Mouse (Mus musculus): ENCODE results near the gene Alox12e. TPM values are rescaled to one million over a fixed set of nuclear protein-coding genes. Genes with fewer than 3 reads are reported as not detected.

Alox12e gene
- polyA plus RNA-seq, 1 experiment from 2014 or later = not detected

GRCm38 (mm10) chr11:70297836-70298454 lies 24.5 kb downstream of the Alox12e start:
- H3K4me1 ChIP-seq (ENCODE audit: control insufficient read depth, insufficient read depth, low read length) = no peaks in the 10 kb centered on the region
- ATAC-seq = no peak
- H3K9ac ChIP-seq (ENCODE audit: low read depth, low read length) = no peak overlapping the region
- no peaks in the 10 kb centered on the region for H3K36me3 ChIP-seq (ENCODE audit: control insufficient read depth, insufficient read depth, low read length)
- no peak overlapping the region for H3K4me2 ChIP-seq (ENCODE audit: low read length)
- no peaks in the 10 kb centered on the region; the same call in 1 of the 2 replicates for H3K9me3 ChIP-seq (replicated peaks; ENCODE audit: control insufficient read depth, low read length, poor library complexity, severe bottlenecking)
- no peak overlapping the region for H3K27ac ChIP-seq (ENCODE audit: low read length)
- 70% methylated on average over 12 of the region's 12 CpGs for WGBS
- H3K4me3 ChIP-seq (ENCODE audit: low read depth, low read length) = no peak overlapping the region
- H3K27me3 ChIP-seq (ENCODE audit: control insufficient read depth, insufficient read depth, low read depth, low read length) = no peaks in the 10 kb centered on the region

DNA sequence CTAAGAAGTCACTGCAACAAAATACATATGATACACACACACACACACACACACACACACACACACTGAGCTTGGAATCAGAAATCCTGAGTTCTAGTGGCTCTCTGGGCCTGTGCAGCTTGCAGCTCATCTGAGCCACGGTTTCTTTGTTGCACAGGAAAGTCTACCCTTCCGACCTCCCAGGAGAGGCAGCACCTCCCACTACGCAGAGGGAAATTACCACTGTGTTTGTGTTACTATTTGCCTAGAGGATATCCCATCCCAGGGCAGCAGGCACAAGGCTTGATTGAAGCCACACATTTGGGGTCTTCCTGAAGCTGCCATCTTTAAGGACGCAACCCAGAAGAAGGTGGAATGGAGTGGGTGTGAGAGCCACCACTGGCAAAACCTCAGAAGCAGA lies 25.0 kb downstream of the Alox12e start:
- Histone ChIP-seq H3K9ac (ENCODE audit: low read depth, low read length) (no peak overlapping the region), H3K27ac (ENCODE audit: low read length) (no peak overlapping the region), H3K9me3 (replicated peaks; ENCODE audit: control insufficient read depth, low read length, poor library complexity, severe bottlenecking) (no peaks in the 10 kb centered on the region; the same call in 1 of the 2 replicates), H3K27me3 (ENCODE audit: control insufficient read depth, insufficient read depth, low read depth, low read length) (no peaks in the 10 kb centered on the region), H3K4me3 (ENCODE audit: low read depth, low read length) (no peak overlapping the region), H3K4me2 (ENCODE audit: low read length) (no peak overlapping the region), H3K36me3 (ENCODE audit: control insufficient read depth, insufficient read depth, low read length) (no peaks in the 10 kb centered on the region), H3K4me1 (ENCODE audit: control insufficient read depth, insufficient read depth, low read length) (no peaks in the 10 kb centered on the region)
- 69% methylated on average over 4 of the region's 4 CpGs for WGBS
- ATAC-seq = no peak

GRCm38 (mm10) chr11:70293881-70294280 lies 28.5 kb downstream of the Alox12e start:
- Histone ChIP-seq H3K27ac (ENCODE audit: low read length) (no peak overlapping the region), H3K4me3 (ENCODE audit: low read depth, low read length) (no peak overlapping the region), H3K9me3 (replicated peaks; ENCODE audit: control insufficient read depth, low read length, poor library complexity, severe bottlenecking) (no peaks in the 10 kb centered on the region), H3K9ac (ENCODE audit: low read depth, low read length) (no peak overlapping the region), H3K36me3 (ENCODE audit: control insufficient read depth, insufficient read depth, low read length) (no peaks in the 10 kb centered on the region), H3K27me3 (ENCODE audit: control insufficient read depth, insufficient read depth, low read depth, low read length) (no peaks in the 10 kb centered on the region), H3K4me2 (ENCODE audit: low read length) (no peak overlapping the region), H3K4me1 (ENCODE audit: control insufficient read depth, insufficient read depth, low read length) (no peaks in the 10 kb centered on the region)
- WGBS = 93% methylated on average over 6 of the region's 6 CpGs
- ATAC-seq = no peak

DNA sequence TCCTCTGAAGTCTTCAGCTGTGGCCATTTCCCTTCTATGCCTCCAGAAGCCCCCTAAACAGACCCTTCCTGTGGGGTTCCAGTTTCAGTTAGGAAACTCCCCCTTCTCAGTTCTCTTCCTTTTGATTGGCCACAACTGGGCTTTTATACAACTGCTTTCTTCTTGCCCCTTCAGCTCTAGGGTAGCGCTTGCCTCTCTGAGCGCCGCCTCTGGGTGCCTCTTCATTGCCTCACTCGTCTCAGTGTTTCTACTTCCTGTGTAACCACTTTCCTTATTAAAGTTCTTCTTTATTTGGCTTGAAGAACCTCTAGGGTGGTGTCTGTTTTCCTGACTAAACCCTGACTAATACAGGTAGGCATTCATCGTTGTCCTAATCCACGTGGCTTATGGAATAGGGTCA lies 31.2 kb downstream of the Alox12e start:
- no peak overlapping the region for H3K9ac ChIP-seq (ENCODE audit: low read depth, low read length)
- H3K4me3 ChIP-seq (ENCODE audit: low read depth, low read length) = no peak overlapping the region
- ATAC-seq = no peak
- H3K4me1 ChIP-seq (ENCODE audit: control insufficient read depth, insufficient read depth, low read length) = no peaks in the 10 kb centered on the region
- no peaks in the 10 kb centered on the region for H3K36me3 ChIP-seq (ENCODE audit: control insufficient read depth, insufficient read depth, low read length)
- WGBS = 84% methylated on average over 6 of the region's 6 CpGs
- no peak overlapping the region for H3K4me2 ChIP-seq (ENCODE audit: low read length)
- H3K27ac ChIP-seq (ENCODE audit: low read length) = no peak overlapping the region
- H3K9me3 ChIP-seq (replicated peaks; ENCODE audit: control insufficient read depth, low read length, poor library complexity, severe bottlenecking) = no peaks in the 10 kb centered on the region
- no peaks in the 10 kb centered on the region for H3K27me3 ChIP-seq (ENCODE audit: control insufficient read depth, insufficient read depth, low read depth, low read length)

- Histone ChIP-seq H3K27me3 (ENCODE audit: control insufficient read depth, insufficient read depth, low read depth, low read length) (no peaks in the 10 kb centered on the region), H3K27ac (ENCODE audit: low read length) (no peak overlapping the region), H3K9ac (ENCODE audit: low read depth, low read length) (no peak overlapping the region), H3K9me3 (replicated peaks; ENCODE audit: control insufficient read depth, low read length, poor library complexity, severe bottlenecking) (no peaks in the 10 kb centered on the region), H3K4me2 (ENCODE audit: low read length) (no peak overlapping the region), H3K4me3 (ENCODE audit: low read depth, low read length) (no peak overlapping the region), H3K4me1 (ENCODE audit: control insufficient read depth, insufficient read depth, low read length) (no peaks in the 10 kb centered on the region), H3K36me3 (ENCODE audit: control insufficient read depth, insufficient read depth, low read length) (no peaks in the 10 kb centered on the region)
- no peak for ATAC-seq
- WGBS = 26% methylated on average over 6 of the region's 6 CpGs
Observed at GRCm38 (mm10) chr11:70289236-70289635, 33.2 kb downstream of the Alox12e start.

GRCm38 (mm10) chr11:70288102-70288501 lies 34.3 kb downstream of the Alox12e start:
- Histone ChIP-seq H3K4me2 (ENCODE audit: low read length) (no peak overlapping the region), H3K36me3 (ENCODE audit: control insufficient read depth, insufficient read depth, low read length) (no peaks in the 10 kb centered on the region), H3K27me3 (ENCODE audit: control insufficient read depth, insufficient read depth, low read depth, low read length) (no peaks in the 10 kb centered on the region), H3K27ac (ENCODE audit: low read length) (no peak overlapping the region), H3K9me3 (replicated peaks; ENCODE audit: control insufficient read depth, low read length, poor library complexity, severe bottlenecking) (no peaks in the 10 kb centered on the region), H3K9ac (ENCODE audit: low read depth, low read length) (no peak overlapping the region), H3K4me3 (ENCODE audit: low read depth, low read length) (no peak overlapping the region), H3K4me1 (ENCODE audit: control insufficient read depth, insufficient read depth, low read length) (no peaks in the 10 kb centered on the region)
- no peak for ATAC-seq
- 90% methylated on average over 10 of the region's 10 CpGs for WGBS

DNA sequence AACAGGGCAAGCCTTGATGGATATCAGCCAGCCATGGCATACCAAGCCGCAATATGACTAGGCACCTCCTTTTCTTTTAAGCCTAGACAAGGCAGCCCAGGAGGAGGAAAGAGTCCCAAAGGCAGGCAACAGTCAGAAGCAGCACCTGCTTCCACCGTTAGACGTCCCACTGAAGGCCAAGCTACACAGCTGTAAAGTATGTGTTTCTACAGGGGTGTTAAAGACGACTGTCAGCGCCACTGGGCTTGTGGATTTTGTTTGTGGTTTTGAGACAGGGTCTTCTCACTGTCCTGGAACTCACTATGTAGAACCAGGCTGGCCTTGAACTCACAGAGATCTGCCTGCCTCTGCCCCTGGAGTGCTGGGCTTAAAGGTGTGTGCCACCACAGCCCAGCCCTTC lies 36.7 kb downstream of the Alox12e start:
- no peak for ATAC-seq
- Histone ChIP-seq H3K27me3 (ENCODE audit: control insufficient read depth, insufficient read depth, low read depth, low read length) (no peaks in the 10 kb centered on the region), H3K4me3 (ENCODE audit: low read depth, low read length) (no peak overlapping the region), H3K27ac (ENCODE audit: low read length) (no peak overlapping the region), H3K9ac (ENCODE audit: low read depth, low read length) (no peak overlapping the region), H3K4me2 (ENCODE audit: low read length) (no peak overlapping the region), H3K4me1 (ENCODE audit: control insufficient read depth, insufficient read depth, low read length) (no peaks in the 10 kb centered on the region), H3K36me3 (ENCODE audit: control insufficient read depth, insufficient read depth, low read length) (no peaks in the 10 kb centered on the region), H3K9me3 (replicated peaks; ENCODE audit: control insufficient read depth, low read length, poor library complexity, severe bottlenecking) (no peaks in the 10 kb centered on the region)
- 89% methylated on average over 5 of the region's 5 CpGs for WGBS

DNA sequence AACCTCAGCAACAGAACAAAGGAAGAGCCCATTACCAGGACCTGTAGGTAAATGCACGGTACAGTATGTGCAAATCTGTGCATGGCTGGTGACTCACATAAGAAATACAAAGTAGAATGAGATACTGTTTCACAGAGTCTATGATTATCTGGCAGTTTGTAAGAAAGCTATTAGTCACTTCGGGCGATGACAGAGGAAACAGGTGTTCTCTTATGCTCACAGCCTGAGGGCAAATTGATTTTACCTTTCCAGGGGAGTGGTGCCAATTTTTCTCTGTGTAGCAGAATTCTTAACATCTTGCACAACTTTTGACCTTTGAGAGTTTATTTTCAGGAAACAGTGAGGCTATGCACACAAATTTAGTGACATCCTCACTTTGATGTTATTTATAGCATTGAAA lies 37.7 kb downstream of the Alox12e start:
- Histone ChIP-seq H3K4me2 (ENCODE audit: low read length) (no peak overlapping the region), H3K9me3 (replicated peaks; ENCODE audit: control insufficient read depth, low read length, poor library complexity, severe bottlenecking) (no peaks in the 10 kb centered on the region), H3K9ac (ENCODE audit: low read depth, low read length) (no peak overlapping the region), H3K36me3 (ENCODE audit: control insufficient read depth, insufficient read depth, low read length) (no peaks in the 10 kb centered on the region), H3K4me3 (ENCODE audit: low read depth, low read length) (no peak overlapping the region), H3K27me3 (ENCODE audit: control insufficient read depth, insufficient read depth, low read depth, low read length) (no peaks in the 10 kb centered on the region), H3K4me1 (ENCODE audit: control insufficient read depth, insufficient read depth, low read length) (no peaks in the 10 kb centered on the region), H3K27ac (ENCODE audit: low read length) (no peak overlapping the region)
- no peak for ATAC-seq
- 88% methylated on average over 3 of the region's 3 CpGs for WGBS

GRCm38 (mm10) chr11:70283666-70284065 lies 38.8 kb downstream of the Alox12e start:
- 90% methylated on average over 4 of the region's 4 CpGs for WGBS
- no peaks in the 10 kb centered on the region for H3K27me3 ChIP-seq (ENCODE audit: control insufficient read depth, insufficient read depth, low read depth, low read length)
- H3K9ac ChIP-seq (ENCODE audit: low read depth, low read length) = no peak overlapping the region
- no peaks in the 10 kb centered on the region for H3K9me3 ChIP-seq (replicated peaks; ENCODE audit: control insufficient read depth, low read length, poor library complexity, severe bottlenecking)
- H3K4me2 ChIP-seq (ENCODE audit: low read length) = no peak overlapping the region
- H3K4me3 ChIP-seq (ENCODE audit: low read depth, low read length) = no peak overlapping the region
- no peak for ATAC-seq
- H3K36me3 ChIP-seq (ENCODE audit: control insufficient read depth, insufficient read depth, low read length) = no peaks in the 10 kb centered on the region
- H3K27ac ChIP-seq (ENCODE audit: low read length) = no peak overlapping the region
- no peaks in the 10 kb centered on the region for H3K4me1 ChIP-seq (ENCODE audit: control insufficient read depth, insufficient read depth, low read length)
